Mouse (Mus musculus): Measurements from ENCODE around the gene Llph. TPM values are rescaled to one million over a fixed set of nuclear protein-coding genes. Genes with fewer than 3 reads are reported as not detected.

Gene Llph
- polyA plus RNA-seq, 1 experiment from 2014 or later, result 51.3 TPM

DNA sequence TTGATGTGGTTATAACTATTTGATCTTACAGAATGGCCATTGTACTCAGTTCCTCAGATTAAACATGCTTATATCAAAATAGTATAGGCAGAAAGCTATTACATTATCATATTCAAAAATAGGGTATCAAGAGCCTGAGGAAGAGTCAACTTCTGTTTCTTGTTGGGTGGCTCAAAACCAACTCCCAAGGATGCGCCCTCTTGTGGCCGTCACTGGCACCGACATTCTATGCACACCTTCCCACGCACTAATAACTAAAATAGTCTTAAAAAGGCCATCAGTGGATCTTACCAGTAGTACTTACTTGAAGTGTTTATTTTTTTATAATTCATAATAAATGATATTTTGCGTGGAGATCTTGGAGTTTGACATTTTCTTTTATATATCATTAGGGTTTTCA is 4.8 kb downstream of the Llph start:
- WGBS, result 40% methylated on average over 5 of the region's 5 CpGs

DNA sequence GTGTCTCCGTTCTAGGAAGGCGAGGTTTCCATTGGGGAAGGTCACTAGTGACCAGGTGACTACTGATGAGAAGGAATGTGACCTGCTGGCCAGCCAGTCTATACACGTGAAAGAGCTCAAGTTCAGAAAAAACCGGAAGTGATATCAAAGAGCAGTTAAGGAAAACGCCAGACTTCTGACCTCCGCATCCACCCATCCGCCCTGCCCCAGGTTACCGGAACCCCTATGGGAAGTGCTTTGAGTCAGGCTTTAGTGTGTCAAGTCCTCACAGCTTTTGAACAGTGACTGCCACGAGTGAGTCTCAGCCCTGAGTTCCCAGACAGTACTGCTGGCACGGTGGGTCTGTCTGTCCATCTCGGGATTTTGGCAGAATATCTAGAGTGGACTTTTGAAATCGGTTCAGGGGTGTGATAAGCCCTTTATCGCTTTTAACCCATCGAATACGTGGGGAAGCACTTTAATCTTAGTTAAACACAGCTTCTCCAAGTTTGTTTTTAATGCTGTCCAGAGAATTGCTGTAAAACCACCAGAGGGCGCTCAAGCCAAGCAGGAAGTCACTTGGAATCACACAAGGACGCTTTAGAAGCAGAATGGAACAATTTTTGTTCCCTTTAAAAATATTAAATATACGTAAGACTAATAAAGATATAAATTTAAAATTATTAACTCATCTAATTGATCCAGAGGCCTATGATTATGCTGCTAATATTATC is 6.9 kb downstream of the Llph start:
- Histone ChIP-seq H3K4me2 (peak overlapping the region; percentile 27; the same call in 1 of the 2 replicates), H3K9ac (no peak overlapping the region), H3K36me3 (peaks cover 24% of the 10 kb centered on the region), H3K9me3 (no peaks in the 10 kb centered on the region), H3K27ac (no peak overlapping the region), H3K4me3 (no peak overlapping the region), H3K4me1 (0 out of 2 replicates have a peak, but pooled peaks cover 9% of the 10 kb centered on the region), H3K27me3 (no peaks in the 10 kb centered on the region)
- no peak for ATAC-seq (ENCODE audit: insufficient number of reproducible peaks, low FRiP score, low TSS enrichment, low read depth)
- 25% methylated on average over 18 of the region's 18 CpGs for WGBS

More for the DNA sequence above, 4.8 kb downstream of the Llph start:
- no peak overlapping the region for H3K4me2 ChIP-seq
- no peak overlapping the region for H3K4me3 ChIP-seq
- ATAC-seq (ENCODE audit: insufficient number of reproducible peaks, low FRiP score, low TSS enrichment, low read depth), result no peak
- no peak overlapping the region for H3K9ac ChIP-seq
- no peak overlapping the region for H3K27ac ChIP-seq
- peaks cover 28% of the 10 kb centered on the region for H3K36me3 ChIP-seq
- H3K4me1 ChIP-seq, result peaks cover 15% of the 10 kb centered on the region
- H3K27me3 ChIP-seq, result no peaks in the 10 kb centered on the region
- no peaks in the 10 kb centered on the region for H3K9me3 ChIP-seq

- Histone ChIP-seq H3K36me3 (0 out of 2 replicates have a peak, but pooled peaks cover 3% of the 10 kb centered on the region), H3K4me2 (no peak overlapping the region), H3K9ac (no peak overlapping the region), H3K4me1 (0 out of 2 replicates have a peak, but pooled peaks cover 5% of the 10 kb centered on the region), H3K27ac (no peak overlapping the region), H3K4me3 (no peak overlapping the region), H3K27me3 (no peaks in the 10 kb centered on the region), H3K9me3 (no peaks in the 10 kb centered on the region)
- 49% methylated on average over 9 of the region's 9 CpGs for WGBS
- no peak; the same call in 1 of the 2 replicates for ATAC-seq (ENCODE audit: insufficient number of reproducible peaks, low FRiP score, low TSS enrichment, low read depth)
Observed at GRCm38 (mm10) chr10:120236855-120237254, 10.0 kb downstream of the Llph start.

- peaks cover 13% of the 10 kb centered on the region; the same call in 1 of the 2 replicates for H3K4me1 ChIP-seq
- H3K27me3 ChIP-seq, result no peaks in the 10 kb centered on the region
- H3K27ac ChIP-seq, result no peak overlapping the region
- H3K9ac ChIP-seq, result no peak overlapping the region
- H3K36me3 ChIP-seq, result no peaks in the 10 kb centered on the region
- H3K4me2 ChIP-seq, result no peak overlapping the region
- no peak for ATAC-seq (ENCODE audit: insufficient number of reproducible peaks, low FRiP score, low TSS enrichment, low read depth)
- no peaks in the 10 kb centered on the region for H3K9me3 ChIP-seq
- no peak overlapping the region for H3K4me3 ChIP-seq
- 91% methylated on average over 8 of the region's 8 CpGs for WGBS
Observed at GRCm38 (mm10) chr10:120238241-120238640, 11.4 kb downstream of the Llph start.

DNA sequence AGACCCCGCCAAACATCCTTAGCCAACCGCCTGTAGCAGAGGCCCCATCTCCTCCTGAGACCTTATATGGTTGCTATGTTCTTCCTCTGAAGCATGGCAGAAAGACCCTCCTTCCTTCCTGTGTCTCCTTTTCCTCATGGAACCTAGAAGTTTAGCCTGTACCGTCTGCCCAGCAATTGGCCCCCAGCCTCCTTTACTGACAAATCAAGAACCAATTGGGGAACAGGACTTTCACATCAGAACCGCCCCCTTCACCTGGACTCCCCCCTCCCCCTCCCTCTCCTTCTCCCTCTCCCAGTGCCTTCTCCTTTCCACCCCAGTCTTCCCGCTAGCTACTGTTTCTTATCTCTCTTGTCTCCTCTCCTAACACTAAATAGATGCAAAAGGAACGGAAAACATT is 12.6 kb downstream of the Llph start:
- Histone ChIP-seq H3K4me3 (no peak overlapping the region), H3K9me3 (no peaks in the 10 kb centered on the region), H3K36me3 (no peaks in the 10 kb centered on the region), H3K4me2 (no peak overlapping the region), H3K9ac (no peak overlapping the region), H3K27ac (no peak overlapping the region), H3K4me1 (peaks cover 10% of the 10 kb centered on the region; the same call in 1 of the 2 replicates), H3K27me3 (no peaks in the 10 kb centered on the region)
- WGBS, result 68% methylated on average over 6 of the region's 6 CpGs
- no peak for ATAC-seq (ENCODE audit: insufficient number of reproducible peaks, low FRiP score, low TSS enrichment, low read depth)

DNA sequence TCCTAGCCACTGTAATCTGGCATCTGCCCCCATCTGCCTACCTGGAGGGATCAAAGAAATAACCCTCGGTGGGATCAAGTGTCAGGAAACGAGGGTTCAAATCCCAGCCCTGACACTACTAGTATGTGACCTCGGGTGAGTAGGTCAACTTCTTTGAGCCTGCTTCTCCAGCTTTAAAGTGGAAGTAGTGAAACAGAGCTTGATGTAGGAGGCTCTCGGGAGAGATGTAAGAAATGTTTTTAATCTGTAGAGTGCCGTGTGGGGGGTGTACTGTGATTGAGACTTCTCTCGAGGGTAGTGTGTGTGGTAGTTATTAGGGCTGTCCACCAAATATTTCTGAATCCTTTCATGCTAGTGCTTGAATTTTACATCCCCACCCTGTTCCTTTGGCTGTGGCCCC is 15.6 kb downstream of the Llph start:
- Histone ChIP-seq H3K4me3 (no peak overlapping the region), H3K9me3 (no peaks in the 10 kb centered on the region), H3K9ac (no peak overlapping the region), H3K27ac (no peak overlapping the region), H3K27me3 (no peaks in the 10 kb centered on the region), H3K4me2 (no peak overlapping the region), H3K36me3 (no peaks in the 10 kb centered on the region), H3K4me1 (peaks cover 27% of the 10 kb centered on the region)
- no peak for ATAC-seq (ENCODE audit: insufficient number of reproducible peaks, low FRiP score, low TSS enrichment, low read depth)
- 27% methylated on average over 6 of the region's 6 CpGs for WGBS

GRCm38 (mm10) chr10:120245681-120246080 is 18.8 kb downstream of the Llph start:
- Histone ChIP-seq H3K9ac (no peak overlapping the region), H3K36me3 (no peaks in the 10 kb centered on the region), H3K27me3 (no peaks in the 10 kb centered on the region), H3K27ac (no peak overlapping the region), H3K9me3 (no peaks in the 10 kb centered on the region), H3K4me2 (peak overlapping the region; percentile 17; the same call in 1 of the 2 replicates), H3K4me1 (peaks cover 28% of the 10 kb centered on the region), H3K4me3 (no peak overlapping the region)
- no peak for ATAC-seq (ENCODE audit: insufficient number of reproducible peaks, low FRiP score, low TSS enrichment, low read depth)
- 33% methylated on average over 5 of the region's 5 CpGs for WGBS

GRCm38 (mm10) chr10:120246994-120247750 is 20.3 kb downstream of the Llph start:
- H3K4me1 ChIP-seq, result peaks cover 35% of the 10 kb centered on the region
- no peak overlapping the region for H3K9ac ChIP-seq
- H3K36me3 ChIP-seq, result no peaks in the 10 kb centered on the region
- no peak overlapping the region for H3K4me3 ChIP-seq
- ATAC-seq (ENCODE audit: insufficient number of reproducible peaks, low FRiP score, low TSS enrichment, low read depth), result no peak
- H3K27ac ChIP-seq, result peak overlapping the region; percentile 27; the same call in 1 of the 2 replicates
- WGBS, result 15% methylated on average over 9 of the region's 9 CpGs
- peak overlapping the region; percentile 25 for H3K4me2 ChIP-seq
- no peaks in the 10 kb centered on the region for H3K9me3 ChIP-seq
- H3K27me3 ChIP-seq, result no peaks in the 10 kb centered on the region

DNA sequence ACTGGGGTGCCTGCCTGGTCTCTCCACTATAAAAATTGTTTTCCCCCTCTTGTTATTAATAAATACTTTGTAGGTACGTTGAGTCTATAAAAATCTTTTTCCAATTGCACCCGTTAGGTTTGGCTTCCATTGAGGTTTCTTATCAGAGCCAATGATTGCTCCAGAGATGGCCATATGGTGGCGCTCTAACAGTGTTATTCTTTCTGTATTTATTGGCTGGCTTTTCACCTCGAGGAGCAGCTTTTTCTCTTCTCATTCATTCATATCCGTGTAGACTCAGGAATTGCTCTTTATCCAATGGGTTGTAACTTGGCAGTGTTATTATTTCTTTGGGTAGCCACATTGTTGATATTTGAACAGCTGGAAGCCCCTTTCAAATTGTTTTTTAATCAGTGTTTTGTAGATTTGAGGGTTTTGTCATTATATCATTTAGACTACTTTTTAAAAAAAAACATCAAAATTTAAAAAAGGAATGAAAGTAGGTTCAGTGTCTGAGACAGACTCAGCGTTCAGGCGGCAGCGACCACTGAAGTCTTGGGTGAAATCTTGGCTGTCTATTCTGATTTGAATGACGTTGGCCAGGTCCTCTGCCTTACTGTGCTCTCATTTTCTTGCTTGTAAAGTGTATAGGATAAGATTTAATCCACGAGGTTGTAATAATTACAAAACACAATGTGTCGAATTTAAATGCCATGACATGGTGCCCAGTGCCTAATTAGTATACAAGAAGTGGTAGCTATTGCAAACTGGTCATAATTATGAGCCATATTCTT is 24.2 kb downstream of the Llph start:
- 32% methylated on average over 11 of the region's 11 CpGs for WGBS
- peaks cover 24% of the 10 kb centered on the region for H3K4me1 ChIP-seq
- H3K27ac ChIP-seq, result no peak overlapping the region
- ATAC-seq (ENCODE audit: insufficient number of reproducible peaks, low FRiP score, low TSS enrichment, low read depth), result no peak
- H3K27me3 ChIP-seq, result peaks cover 5% of the 10 kb centered on the region; the same call in 1 of the 2 replicates
- H3K4me3 ChIP-seq, result no peak overlapping the region
- H3K36me3 ChIP-seq, result no peaks in the 10 kb centered on the region
- no peak overlapping the region for H3K4me2 ChIP-seq
- no peaks in the 10 kb centered on the region for H3K9me3 ChIP-seq
- H3K9ac ChIP-seq, result no peak overlapping the region

DNA sequence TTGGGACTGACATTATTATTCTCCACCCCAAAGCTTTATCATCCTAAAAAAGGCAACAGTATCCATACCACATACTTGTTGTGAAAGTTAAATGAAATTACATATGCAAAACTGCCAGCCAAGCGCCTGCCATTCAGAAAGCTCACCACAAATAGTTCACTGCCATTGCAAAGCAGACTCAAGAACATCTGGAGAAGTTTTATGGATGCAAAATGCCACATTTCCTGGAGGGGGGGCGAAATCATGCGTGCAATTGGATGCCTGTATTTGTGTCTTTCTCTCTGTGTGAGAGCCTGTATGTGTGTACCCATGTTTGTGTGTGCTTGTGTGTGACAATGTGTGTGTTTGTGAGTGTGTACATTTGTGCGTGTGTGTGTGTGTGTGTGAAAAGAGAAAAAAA is 24.9 kb downstream of the Llph start:
- 45% methylated on average over 4 of the region's 4 CpGs for WGBS
- no peak overlapping the region for H3K27ac ChIP-seq

GRCm38 (mm10) chr10:120252800-120253199 is 25.9 kb downstream of the Llph start:
- 28% methylated on average over 8 of the region's 8 CpGs for WGBS
- no peak for ATAC-seq (ENCODE audit: insufficient number of reproducible peaks, low FRiP score, low TSS enrichment, low read depth)
- Histone ChIP-seq H3K4me1 (peaks cover 13% of the 10 kb centered on the region), H3K9ac (no peak overlapping the region), H3K4me3 (no peak overlapping the region), H3K27ac (no peak overlapping the region), H3K27me3 (peaks cover 5% of the 10 kb centered on the region; the same call in 1 of the 2 replicates), H3K36me3 (no peaks in the 10 kb centered on the region), H3K4me2 (no peak overlapping the region), H3K9me3 (no peaks in the 10 kb centered on the region)

More for the DNA sequence above, 24.9 kb downstream of the Llph start:
- H3K4me2 ChIP-seq, result no peak overlapping the region
- no peaks in the 10 kb centered on the region for H3K9me3 ChIP-seq
- H3K36me3 ChIP-seq, result no peaks in the 10 kb centered on the region
- no peak for ATAC-seq (ENCODE audit: insufficient number of reproducible peaks, low FRiP score, low TSS enrichment, low read depth)
- no peak overlapping the region for H3K9ac ChIP-seq
- peaks cover 5% of the 10 kb centered on the region; the same call in 1 of the 2 replicates for H3K27me3 ChIP-seq
- no peak overlapping the region for H3K4me3 ChIP-seq
- H3K4me1 ChIP-seq, result peaks cover 18% of the 10 kb centered on the region

Data from limb, embryonic 15.5 days (tissue).